Mouse (Mus musculus) 3134 (cell line): ENCODE measurements around the gene Pygm.

Experiments used
- DNase-seq: peaks from one replicate; pipeline ENCODE4 v3.0.0-alpha.2; 2011; ENCODE audit warnings: low spot score; ENCODE audit not compliant: insufficient read length; ENCODE audit errors: extremely low read depth

Pygm gene

GRCm38 (mm10) chr19:6351431-6352106 is 32.6 kb upstream of the Pygm start:
- no peak for DNase-seq

DNA sequence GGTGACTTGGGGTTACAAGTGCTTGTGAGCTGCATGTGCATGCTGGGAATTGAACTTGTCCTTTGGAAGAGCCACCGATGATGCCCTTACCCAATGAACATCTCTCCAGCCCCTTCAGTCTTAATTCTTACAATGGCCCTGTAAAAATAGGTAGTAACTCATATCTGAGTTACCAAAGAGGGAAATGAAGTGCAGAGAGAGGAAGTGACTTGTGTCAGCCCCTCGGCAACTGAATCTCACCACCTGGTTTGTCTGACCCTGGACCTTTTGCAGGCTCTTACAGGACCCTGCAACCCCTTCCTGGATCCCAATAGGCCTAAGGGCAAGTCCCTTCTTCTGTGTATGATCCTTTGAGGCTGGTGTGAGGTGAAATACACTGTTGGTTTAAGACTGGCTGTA is 32.1 kb upstream of the Pygm start:
- no peak for DNase-seq

GRCm38 (mm10) chr19:6354030-6354429 is 30.2 kb upstream of the Pygm start:
- no peak for DNase-seq

GRCm38 (mm10) chr19:6361291-6361690 is 22.9 kb upstream of the Pygm start:
- no peak for DNase-seq

DNA sequence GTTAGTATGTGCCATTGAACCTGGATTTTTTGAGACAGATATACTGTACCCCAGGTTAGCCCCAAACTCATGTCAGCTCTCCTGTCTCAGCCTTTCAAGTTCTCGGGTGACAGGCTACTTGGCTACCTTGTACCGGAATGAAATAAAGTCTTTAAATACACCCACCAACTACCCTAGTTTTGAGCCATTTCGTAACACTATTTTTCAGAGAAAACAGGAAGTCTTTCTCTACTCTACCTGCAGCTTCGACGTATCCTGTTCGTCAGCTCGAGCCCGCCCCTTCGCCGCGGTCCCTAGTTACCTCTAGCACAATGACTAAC is 21.1 kb upstream of the Pygm start:
- DNase-seq = no peak

GRCm38 (mm10) chr19:6363411-6364240 is 20.6 kb upstream of the Pygm start, which contains the start of gene Sf1:
Gene Sf1, plus strand, starts transcription at chr19:6363690.
- DNase-seq = peak; percentile 100

DNA sequence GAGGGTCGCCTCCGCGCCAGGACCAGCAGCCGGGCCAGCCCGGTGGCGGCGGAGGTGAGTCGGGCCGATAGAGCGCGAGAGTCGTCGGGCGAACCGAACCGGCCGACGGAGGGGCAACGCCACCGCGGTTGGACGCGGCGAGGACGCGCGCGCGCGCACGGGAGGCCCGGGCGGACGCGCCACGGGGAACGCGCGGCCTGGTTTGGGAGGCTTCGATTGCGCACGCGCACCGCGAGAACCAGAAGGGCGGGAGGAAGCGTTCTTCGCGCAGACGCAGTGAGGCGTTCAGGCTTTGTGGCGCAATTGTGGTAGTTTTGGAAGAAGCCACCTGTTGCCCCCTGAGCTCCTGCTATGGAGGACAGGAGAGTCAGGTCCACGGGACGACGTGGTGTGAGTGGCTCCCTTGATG is 19.9 kb upstream of the Pygm start:
- peak; percentile 80 for DNase-seq

DNA sequence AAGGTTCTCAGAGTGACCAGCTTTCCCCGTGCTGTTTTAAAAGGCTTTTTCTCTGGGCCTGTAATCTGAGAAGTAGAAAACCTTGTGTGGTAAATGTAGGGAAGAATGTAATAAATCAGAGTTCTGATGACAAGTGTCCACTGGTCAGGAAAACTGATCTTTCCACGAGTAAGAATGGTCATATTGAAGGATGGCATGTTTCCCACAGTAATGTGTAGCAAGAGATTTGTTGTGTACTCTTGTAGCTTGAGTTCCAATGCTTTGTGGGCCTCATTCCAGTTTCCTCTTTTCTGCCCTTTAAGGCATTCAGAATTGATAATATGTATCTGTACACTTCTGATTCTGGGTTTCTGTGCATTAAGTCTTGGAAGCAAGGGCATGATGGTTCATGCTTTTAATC is 19.4 kb upstream of the Pygm start:
- no peak for DNase-seq

- DNase-seq = no peak
Measured at GRCm38 (mm10) chr19:6370175-6370574, 14.0 kb upstream of the Pygm start.

DNA sequence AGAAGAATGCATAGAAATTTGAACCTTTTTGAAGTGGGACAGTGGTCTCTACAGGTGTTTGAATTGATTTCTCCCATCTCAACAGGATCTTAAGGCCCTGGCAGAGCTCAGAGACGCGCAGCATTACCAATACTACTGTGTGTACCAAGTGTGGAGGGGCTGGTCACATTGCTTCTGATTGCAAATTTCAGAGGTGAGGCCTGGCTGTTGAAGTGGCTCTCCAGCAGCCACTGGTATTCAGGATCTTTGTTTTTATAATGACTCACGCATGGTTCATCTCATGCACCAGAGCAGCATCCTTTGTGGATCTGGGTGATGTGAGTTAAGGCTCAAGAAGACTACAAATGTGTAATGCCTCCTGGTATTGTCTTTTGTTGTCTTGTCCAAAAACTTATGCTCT is 11.8 kb upstream of the Pygm start:
- DNase-seq = no peak

DNA sequence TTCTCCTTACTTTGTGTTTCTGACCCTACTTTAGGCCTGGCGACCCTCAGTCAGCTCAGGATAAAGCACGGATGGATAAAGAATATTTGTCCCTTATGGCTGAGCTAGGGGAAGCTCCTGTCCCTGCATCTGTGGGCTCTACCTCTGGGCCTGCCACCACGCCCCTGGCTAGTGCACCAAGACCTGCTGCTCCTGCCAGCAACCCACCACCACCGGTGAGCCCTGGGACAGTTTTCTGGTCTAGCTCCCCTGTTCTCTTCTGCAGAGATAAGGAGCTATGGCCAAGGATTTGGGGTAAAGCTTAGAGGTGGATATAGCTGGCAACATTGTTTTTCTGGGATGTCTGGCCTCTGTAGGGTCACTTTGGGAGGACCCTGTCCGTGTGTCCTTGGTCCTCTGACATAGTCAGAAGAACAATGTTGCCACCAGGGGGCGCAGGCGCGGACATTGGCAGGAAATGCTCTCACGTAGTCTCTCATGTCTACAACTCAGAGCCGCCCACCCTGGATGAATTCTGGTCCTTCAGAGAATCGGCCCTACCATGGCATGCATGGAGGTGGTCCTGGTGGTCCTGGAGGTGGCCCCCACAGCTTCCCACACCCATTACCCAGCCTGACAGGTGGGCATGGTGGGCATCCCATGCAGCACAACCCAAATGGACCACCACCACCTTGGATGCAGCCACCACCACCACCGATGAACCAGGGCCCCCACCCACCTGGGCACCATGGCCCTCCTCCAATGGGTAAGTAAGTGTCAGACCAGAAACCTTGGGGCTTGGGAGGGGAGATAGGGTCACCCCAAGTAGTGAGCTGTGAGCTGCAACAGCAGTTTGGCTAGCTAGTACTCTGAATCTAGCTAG is 10.4 kb upstream of the Pygm start:
- no peak for DNase-seq

DNA sequence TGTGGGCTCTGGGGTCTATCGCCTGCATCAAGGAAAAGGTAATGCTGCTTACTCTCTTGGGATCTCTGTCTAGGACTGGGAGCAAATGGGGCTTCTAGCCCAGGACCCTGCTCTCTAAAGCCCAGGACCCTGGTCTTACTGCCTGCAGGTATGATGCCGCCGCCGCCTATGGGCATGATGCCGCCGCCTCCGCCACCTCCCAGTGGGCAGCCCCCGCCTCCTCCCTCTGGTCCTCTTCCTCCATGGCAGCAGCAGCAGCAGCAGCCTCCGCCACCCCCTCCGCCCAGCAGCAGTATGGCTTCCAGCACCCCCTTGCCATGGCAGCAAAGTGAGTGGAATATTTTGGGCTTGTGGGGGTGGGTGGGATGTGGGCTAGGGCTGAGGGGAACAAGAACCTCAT is 9.6 kb upstream of the Pygm start:
- DNase-seq = no peak

- no peak for DNase-seq
Measured at GRCm38 (mm10) chr19:6375423-6376254, 8.6 kb upstream of the Pygm start.

DNA sequence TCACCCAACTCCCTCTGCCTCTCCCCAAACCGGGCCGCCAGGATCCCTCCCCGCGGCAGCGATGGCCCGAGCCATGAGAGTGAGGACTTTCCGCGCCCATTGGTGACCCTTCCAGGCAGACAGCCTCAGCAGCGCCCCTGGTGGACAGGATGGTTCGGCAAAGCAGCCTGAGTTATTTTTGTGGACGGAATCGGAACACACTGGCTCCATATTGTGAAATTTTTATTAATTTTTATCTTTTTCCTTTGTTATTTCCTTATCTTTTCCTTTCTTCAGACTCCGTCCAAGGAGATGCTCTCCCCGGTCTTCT is 8.0 kb upstream of the Pygm start:
- peak; percentile 34 for DNase-seq

DNA sequence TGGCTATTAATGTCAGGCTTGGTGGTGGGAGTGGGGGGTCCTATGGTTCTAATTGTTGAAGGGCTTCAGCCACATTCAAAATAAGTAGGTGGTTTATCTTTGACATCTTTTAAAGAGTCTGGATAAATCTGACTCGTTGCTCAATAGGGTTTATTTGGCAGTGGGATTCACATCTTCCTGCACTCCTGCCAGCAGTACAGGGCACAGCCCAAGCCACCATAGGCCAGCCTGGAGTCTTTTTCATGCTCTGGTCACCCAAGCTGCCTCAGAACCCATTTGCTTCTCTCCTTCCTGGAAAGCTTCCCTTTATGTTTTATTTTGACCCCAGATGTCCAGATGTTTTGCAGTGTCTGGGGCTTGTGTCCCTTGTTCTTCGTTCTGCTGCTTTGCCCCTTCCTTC is 7.6 kb upstream of the Pygm start:
- no peak for DNase-seq

- DNase-seq = no peak
Measured at GRCm38 (mm10) chr19:6377327-6378040, 6.7 kb upstream of the Pygm start.

DNA sequence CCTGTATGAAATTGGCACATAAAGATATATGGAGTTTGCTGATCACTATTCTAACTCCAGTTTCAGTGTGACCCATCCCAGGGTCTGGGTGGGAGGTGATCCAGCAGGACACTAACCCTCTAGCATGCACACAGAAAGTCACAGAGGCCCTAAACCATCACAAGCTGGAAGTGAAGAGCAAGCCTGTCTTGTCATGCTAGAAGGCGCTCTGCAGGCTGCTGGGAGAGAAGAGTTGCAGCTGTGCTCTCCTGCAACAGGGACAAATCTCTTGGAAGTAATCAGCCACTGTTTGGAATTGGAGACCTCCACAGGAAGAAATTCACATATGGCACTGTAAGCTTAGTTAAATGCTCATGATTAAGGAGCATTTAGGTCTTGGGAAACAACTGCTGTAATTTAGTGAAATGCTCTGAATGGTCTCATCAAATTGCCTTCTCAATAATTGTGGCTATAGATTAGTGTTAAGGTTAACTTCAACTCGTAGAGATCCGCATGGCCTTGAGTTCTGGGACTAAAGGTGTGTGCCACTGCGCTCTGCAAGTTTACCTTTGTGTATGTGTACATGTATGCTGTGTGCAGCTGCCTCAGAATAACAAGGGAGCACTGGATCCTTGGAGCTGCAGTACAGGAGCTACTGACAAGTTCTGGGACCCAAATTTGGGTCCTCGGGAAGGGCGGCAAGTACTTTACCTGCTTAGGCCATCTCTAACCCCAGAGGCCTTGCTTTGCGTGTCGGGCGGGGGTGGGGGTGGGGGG is 3.6 kb upstream of the Pygm start:
- no peak for DNase-seq

GRCm38 (mm10) chr19:6381238-6381637 is 3.0 kb upstream of the Pygm start:
- no peak for DNase-seq

DNA sequence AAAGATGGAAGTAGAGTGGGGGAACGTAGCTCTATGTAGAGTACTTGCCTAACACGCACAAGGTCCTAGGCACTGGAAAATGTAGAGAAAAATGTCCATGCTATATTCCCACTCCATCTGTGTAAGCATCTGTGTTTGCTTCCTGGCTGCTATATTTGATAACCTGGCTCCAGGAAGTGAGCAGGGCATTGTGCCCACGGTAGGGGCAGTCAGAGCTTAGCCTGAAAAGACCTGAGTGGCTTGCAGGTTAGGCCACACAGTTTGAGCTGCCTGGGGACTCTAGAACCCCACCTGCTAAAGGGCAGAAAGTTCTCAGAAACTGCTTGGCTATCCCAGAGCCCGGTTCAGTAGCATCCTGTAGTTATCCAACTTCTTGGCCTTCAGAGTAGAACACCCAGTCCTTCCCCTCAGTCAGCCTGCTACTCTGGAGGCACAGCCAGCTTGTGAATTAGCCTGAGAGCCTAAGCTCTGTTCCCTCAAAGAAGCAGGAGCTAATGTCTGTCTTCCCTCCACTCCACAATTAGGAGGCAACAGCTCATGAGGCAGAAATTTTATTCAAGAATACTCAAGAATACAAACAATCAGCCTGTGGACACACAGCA is 1.8 kb upstream of the Pygm start:
- no peak for DNase-seq
